Mouse (Mus musculus) spleen, postnatal 4 days (tissue): Measurements from ENCODE around the gene Sox18.
A peak's percentile ranks its signal among the peaks of the same experiment; 100 is the strongest.

Experiments
- DNase-seq, 2 experiments: peaks; one replicate each; pipeline ENCODE4 v3.0.0; 2022; ENCODE audit warnings: low spot score in 2 of 2

Sox18 gene

GRCm38 (mm10) chr2:181680716-181681117 is 9.3 kb upstream of the Sox18 start:
- DNase-seq, result peak in 1 of 2 experiments; percentile 67

GRCm38 (mm10) chr2:181679951-181680715 is 8.7 kb upstream of the Sox18 start, which contains the start of gene Tcea2:
Tcea2 (plus strand) TSS chr2:181680310.
- peak; percentile 64 to 82 for DNase-seq

- peak in 1 of 2 experiments; percentile 63 for DNase-seq
Measured at GRCm38 (mm10) chr2:181678780-181679179, 7.3 kb upstream of the Sox18 start.

GRCm38 (mm10) chr2:181677755-181678098 is 6.3 kb upstream of the Sox18 start:
- no peak for DNase-seq

- no peak for DNase-seq
Measured at GRCm38 (mm10) chr2:181677096-181677754, 5.8 kb upstream of the Sox18 start.

GRCm38 (mm10) chr2:181676424-181676823 is 5.0 kb upstream of the Sox18 start:
- DNase-seq, result no peak

- DNase-seq, result no peak
Measured at GRCm38 (mm10) chr2:181675454-181675853, 4.0 kb upstream of the Sox18 start.

GRCm38 (mm10) chr2:181674934-181675333 is 3.5 kb upstream of the Sox18 start:
- no peak for DNase-seq

- no peak for DNase-seq
Measured at GRCm38 (mm10) chr2:181673501-181673900, 2.1 kb upstream of the Sox18 start.

- no peak for DNase-seq
Measured at GRCm38 (mm10) chr2:181671984-181672383, 544 bp upstream of the Sox18 start.

GRCm38 (mm10) chr2:181670913-181671311 is 528 bp downstream of the Sox18 start:
- no peak for DNase-seq

GRCm38 (mm10) chr2:181670285-181670912 is 1.0 kb downstream of the Sox18 start:
- no peak for DNase-seq

- DNase-seq, result no peak
Measured at GRCm38 (mm10) chr2:181663298-181663630, 8.2 kb downstream of the Sox18 start.

- no peak for DNase-seq
Measured at GRCm38 (mm10) chr2:181662620-181663297, 8.7 kb downstream of the Sox18 start.

GRCm38 (mm10) chr2:181659609-181660055 is 11.8 kb downstream of the Sox18 start:
- peak; percentile 75 to 85 for DNase-seq

GRCm38 (mm10) chr2:181658930-181659555 is 12.4 kb downstream of the Sox18 start:
- peak; percentile 42 to 70 for DNase-seq

- no peak for DNase-seq
Measured at GRCm38 (mm10) chr2:181658528-181658927, 12.9 kb downstream of the Sox18 start.

- no peak for DNase-seq
Measured at GRCm38 (mm10) chr2:181657441-181657840, 14.0 kb downstream of the Sox18 start.

GRCm38 (mm10) chr2:181656734-181657133 is 14.7 kb downstream of the Sox18 start, which contains the start of gene Gm29797:
Gm29797 (plus strand) TSS chr2:181657034.
- DNase-seq, result no peak

GRCm38 (mm10) chr2:181653523-181653922 is 17.9 kb downstream of the Sox18 start:
- no peak for DNase-seq

GRCm38 (mm10) chr2:181653065-181653464 is 18.4 kb downstream of the Sox18 start:
- no peak for DNase-seq

GRCm38 (mm10) chr2:181648926-181649325 is 22.5 kb downstream of the Sox18 start:
- DNase-seq, result no peak
